Mouse (Mus musculus) lung, embryonic 15.5 days (tissue): ENCODE measurements at regions not wholly inside any gene's neighbourhood (a gene's known extent, or its start where the extent isn't known, plus 50 kb on each side); places are given as distances from the start of the nearest gene placed in this dataset.

Experiments used
- ATAC-seq: fragments of 200-750 bp; cut with Nextera tagmentation; 2 replicates; pipeline ENCODE4 v1.8.0; 2017; ENCODE audit warnings: moderate number of reproducible peaks, borderline replicate concordance; ENCODE audit not compliant: low FRiP score, low TSS enrichment; ENCODE audit errors: extremely low read depth
- H3K27ac ChIP-seq: fragments of 300-500 bp; sonication (generic); 2 replicates; pipeline ENCODE4 v1.5.1; 2015; ENCODE audit warnings: moderate library complexity, mild to moderate bottlenecking, inconsistent platforms
- H3K27me3 ChIP-seq: fragments of 300-500 bp; sonication (generic); 2 replicates; pipeline ENCODE4 v1.6.1; 2015; ENCODE audit warnings: inconsistent platforms
- H3K36me3 ChIP-seq: fragments of 300-500 bp; sonication (generic); 2 replicates; pipeline ENCODE4 v1.6.1; 2015; ENCODE audit warnings: inconsistent platforms
- H3K4me1 ChIP-seq: fragments of 300-500 bp; sonication (generic); 2 replicates; pipeline ENCODE4 v1.6.1; 2015; ENCODE audit warnings: inconsistent platforms
- H3K4me2 ChIP-seq: fragments of 300-500 bp; sonication (generic); 2 replicates; pipeline ENCODE4 v1.6.1; 2015; ENCODE audit warnings: inconsistent platforms, mild to moderate bottlenecking, moderate library complexity
- H3K4me3 ChIP-seq: fragments of 300-500 bp; sonication (generic); 2 replicates; pipeline ENCODE4 v1.5.1; 2015; ENCODE audit warnings: mild to moderate bottlenecking, inconsistent platforms
- H3K9ac ChIP-seq: fragments of 300-500 bp; sonication (generic); 2 replicates; pipeline ENCODE4 v1.6.1; 2015; ENCODE audit warnings: inconsistent platforms
- H3K9me3 ChIP-seq: fragments of 300-500 bp; sonication (generic); 2 replicates; pipeline ENCODE4 v1.6.1; 2016; ENCODE audit warnings: inconsistent platforms
- WGBS: fragments of 180-500 bp; shearing (Covaris S2); methylation state at CpG from one replicate; pipeline ENCODE4 v1.1.7; 2015; 5-methylcytosine and 5-hydroxymethylcytosine counted together

DNA sequence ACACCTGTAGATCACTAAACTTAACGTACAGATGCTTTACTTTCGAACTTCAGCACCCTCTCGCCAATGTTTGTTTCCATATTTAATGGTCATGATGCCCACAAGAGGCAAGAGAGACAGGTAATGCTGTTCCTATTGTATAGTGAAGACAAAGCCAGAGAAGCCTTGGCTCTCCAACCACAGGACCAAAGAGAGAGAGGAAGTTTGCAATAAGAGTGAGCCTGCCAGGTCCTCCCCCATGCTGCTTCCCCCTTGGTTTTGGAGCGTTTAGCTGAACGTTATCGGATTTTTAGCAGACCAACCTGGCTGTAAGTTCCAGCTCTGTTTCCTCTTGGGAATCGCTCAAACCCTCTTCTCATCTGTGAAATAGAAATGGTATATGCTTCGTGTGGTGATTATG is 150.1 kb upstream of the Bmper start:
- no peak for ATAC-seq

DNA sequence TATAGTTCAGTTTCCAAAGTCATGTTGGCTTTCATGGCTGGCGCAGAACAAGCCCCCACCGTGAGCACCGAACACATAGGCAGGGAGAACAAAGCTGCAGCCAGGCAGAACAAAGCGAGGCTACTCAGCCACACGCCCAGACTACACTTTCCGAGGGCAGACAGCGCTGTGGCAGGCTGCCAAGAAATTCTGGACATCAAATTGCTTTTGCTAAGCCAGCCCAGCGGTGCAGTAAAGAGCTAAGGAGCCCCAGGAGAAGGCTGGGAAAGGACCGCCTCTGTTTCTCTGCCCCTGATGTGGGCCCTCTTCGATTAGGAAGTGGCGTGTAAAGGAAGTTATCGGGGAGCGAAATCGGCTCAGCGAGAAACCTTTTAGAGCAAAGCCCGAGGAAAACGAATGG is 139.3 kb upstream of the Bmper start:
- 8% methylated on average over 17 of the region's 17 CpGs for WGBS
- no peaks in the 10 kb centered on the region for H3K27me3 ChIP-seq
- ATAC-seq: peak; percentile 95
- H3K4me3 ChIP-seq: no peak overlapping the region
- H3K36me3 ChIP-seq: no peaks in the 10 kb centered on the region
- peak overlapping the region; percentile 89 for H3K27ac ChIP-seq
- no peaks in the 10 kb centered on the region for H3K9me3 ChIP-seq
- H3K4me2 ChIP-seq: peak overlapping the region; percentile 47
- H3K4me1 ChIP-seq: peaks cover 21% of the 10 kb centered on the region
- no peak overlapping the region for H3K9ac ChIP-seq

More for the DNA sequence above, 150.1 kb upstream of the Bmper start:
- Histone ChIP-seq H3K27ac (no peak overlapping the region), H3K4me1 (0 out of 2 replicates have a peak, but pooled peaks cover 5% of the 10 kb centered on the region), H3K4me3 (no peak overlapping the region), H3K36me3 (no peaks in the 10 kb centered on the region), H3K9ac (no peak overlapping the region), H3K27me3 (no peaks in the 10 kb centered on the region), H3K9me3 (no peaks in the 10 kb centered on the region), H3K4me2 (no peak overlapping the region)
- 72% methylated on average over 8 of the region's 8 CpGs for WGBS

DNA sequence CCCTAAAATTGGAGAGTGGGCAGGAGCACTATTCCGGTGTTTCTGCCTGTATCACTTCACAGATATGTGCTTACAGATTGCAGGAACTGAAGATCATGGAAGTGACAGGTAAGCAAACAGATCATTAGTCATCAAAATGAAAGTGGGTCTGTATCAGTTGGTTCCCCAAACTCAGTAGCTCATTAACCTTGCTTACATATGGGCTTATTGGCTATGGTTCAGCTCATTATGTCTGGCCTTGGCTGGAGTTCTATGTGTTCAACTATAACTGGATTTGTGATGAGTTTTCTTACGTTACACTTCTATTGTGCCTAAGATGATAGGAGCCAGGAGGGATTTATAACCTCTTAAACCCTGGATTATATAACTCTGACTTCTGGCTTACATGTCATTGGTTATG is 133.5 kb upstream of the Bmper start:
- H3K9ac ChIP-seq: no peak overlapping the region
- no peaks in the 10 kb centered on the region for H3K27me3 ChIP-seq
- no peak overlapping the region for H3K4me2 ChIP-seq
- no peaks in the 10 kb centered on the region for H3K9me3 ChIP-seq
- H3K4me3 ChIP-seq: no peak overlapping the region
- no peak overlapping the region for H3K27ac ChIP-seq
- no peaks in the 10 kb centered on the region for H3K36me3 ChIP-seq
- WGBS: 75% methylated on average over 2 of the region's 2 CpGs
- H3K4me1 ChIP-seq: peaks cover 8% of the 10 kb centered on the region
- no peak for ATAC-seq

DNA sequence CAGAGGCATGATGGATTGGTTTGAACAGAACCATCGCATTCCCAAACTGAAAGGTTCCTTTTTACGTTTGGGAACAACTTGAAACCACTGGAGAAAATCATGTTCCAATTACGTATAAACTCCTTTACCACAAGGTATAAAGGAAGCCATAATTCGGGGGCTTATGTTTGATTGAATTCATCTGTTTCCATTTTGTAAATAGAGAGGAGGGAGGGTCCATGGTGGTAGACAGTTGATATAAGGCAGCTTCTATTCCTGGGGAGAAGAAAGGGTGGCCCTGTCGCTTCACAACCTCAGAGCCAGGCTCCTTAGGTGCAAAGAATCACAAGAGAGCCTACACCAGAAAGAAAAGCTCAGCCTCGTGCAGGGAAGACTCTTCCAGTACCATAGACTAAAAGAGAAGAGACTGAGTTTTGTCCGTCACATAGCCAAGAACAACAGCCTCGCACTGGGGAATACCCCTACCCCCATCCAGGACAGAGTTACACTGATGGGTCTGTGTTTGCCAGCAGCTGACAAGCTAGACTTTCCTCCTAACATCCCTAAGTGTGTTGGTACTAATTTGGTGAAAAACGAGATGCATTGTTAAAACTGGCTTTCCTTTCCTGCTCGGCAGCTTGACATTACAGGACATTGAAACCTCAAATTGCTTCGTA is 125.6 kb upstream of the Bmper start:
- Histone ChIP-seq H3K4me1 (no peaks in the 10 kb centered on the region), H3K4me3 (no peak overlapping the region), H3K27ac (no peak overlapping the region), H3K9me3 (no peaks in the 10 kb centered on the region), H3K4me2 (no peak overlapping the region), H3K36me3 (no peaks in the 10 kb centered on the region), H3K27me3 (no peaks in the 10 kb centered on the region), H3K9ac (no peak overlapping the region)
- 54% methylated on average over 11 of the region's 11 CpGs for WGBS
- ATAC-seq: no peak

DNA sequence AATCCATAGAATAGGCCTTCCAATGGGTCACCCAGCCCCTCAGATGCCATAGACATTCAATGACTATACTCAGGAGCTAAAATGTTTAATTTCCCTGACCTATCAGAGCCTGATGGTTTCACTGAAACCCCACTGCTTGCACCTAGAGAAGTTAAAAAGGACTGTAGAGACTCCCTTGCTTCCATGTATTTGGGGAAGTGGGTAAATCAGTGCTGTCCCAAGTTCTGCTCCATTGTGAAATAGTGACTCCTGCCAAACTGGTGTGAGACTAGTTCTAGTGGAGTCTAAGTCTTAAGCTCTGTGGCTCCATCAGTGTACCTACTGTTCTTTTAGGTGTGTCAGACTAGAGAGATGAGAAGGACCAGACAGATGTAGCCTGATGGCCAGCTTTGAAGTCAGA is 121.3 kb upstream of the Bmper start:
- H3K4me1 ChIP-seq: no peaks in the 10 kb centered on the region
- no peaks in the 10 kb centered on the region for H3K36me3 ChIP-seq
- H3K27ac ChIP-seq: no peak overlapping the region
- no peaks in the 10 kb centered on the region for H3K9me3 ChIP-seq
- H3K4me2 ChIP-seq: no peak overlapping the region
- no peaks in the 10 kb centered on the region for H3K27me3 ChIP-seq
- H3K4me3 ChIP-seq: no peak overlapping the region
- no peak overlapping the region for H3K9ac ChIP-seq
- no peak for ATAC-seq

DNA sequence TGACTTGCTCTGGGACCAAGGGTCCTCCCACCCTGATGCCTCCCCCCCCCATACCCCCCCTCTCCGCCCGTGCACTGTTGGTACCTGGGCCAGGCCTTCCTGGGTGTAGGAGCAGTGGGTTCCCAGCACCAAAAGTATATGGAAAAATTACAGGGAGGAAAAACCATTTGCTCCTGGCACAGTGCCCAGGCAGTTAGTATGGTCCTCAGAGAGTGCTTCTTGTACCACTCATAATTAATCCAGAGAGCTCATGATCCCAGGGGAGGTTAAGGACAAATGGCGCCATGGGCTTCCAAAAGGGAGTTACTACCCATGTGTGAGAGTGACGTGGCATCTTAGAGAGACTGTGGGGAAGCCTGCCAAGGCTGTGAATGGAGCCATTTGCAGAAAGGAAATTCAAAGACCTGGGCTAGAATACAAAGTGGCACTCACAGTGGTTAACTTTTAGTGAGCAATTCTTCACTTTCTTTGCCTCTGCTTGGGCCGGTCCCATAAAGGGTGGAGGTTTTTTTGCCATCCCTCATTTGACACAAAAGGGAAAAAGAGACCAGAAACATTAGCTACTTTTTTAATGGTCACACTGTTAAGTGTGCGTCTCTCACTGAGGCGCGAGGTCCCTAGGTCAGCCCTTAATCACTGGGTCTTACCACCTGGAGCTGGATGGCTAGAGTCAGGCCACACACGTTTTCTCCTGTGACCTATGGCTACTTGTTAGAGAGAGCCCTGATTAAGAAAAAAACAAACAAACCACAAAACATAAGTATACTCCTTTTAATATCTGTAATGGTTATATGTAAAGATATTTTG is 120.7 kb upstream of the Bmper start:
- H3K4me3 ChIP-seq: no peak overlapping the region
- no peaks in the 10 kb centered on the region for H3K36me3 ChIP-seq
- H3K27ac ChIP-seq: no peak overlapping the region
- no peak overlapping the region for H3K9ac ChIP-seq
- H3K9me3 ChIP-seq: no peaks in the 10 kb centered on the region
- peak; percentile 27; the same call in 1 of the 2 replicates for ATAC-seq
- H3K4me1 ChIP-seq: no peaks in the 10 kb centered on the region
- H3K4me2 ChIP-seq: no peak overlapping the region
- H3K27me3 ChIP-seq: no peaks in the 10 kb centered on the region
- 69% methylated on average over 9 of the region's 9 CpGs for WGBS

DNA sequence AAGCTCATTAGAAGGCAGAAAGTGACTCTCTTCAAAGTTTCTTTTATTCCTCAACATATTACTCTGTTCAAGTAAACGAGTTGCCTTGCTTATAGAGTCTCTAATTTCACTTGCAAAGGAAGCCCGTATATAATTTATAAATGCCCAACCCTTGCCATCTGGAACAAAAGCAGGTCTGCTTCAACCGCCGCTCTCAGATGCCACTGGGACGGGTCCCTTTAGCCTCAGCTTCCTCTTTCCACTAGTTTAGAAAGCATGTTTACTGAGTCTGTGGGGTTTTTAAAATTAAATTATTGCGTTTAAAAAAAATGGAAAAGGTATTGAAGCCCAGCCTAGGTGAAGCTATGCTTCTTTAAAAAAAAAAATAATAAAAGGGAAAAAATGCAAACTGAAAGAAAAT is 111.4 kb upstream of the Bmper start:
- no peak overlapping the region for H3K27ac ChIP-seq
- ATAC-seq: no peak
- H3K4me1 ChIP-seq: no peaks in the 10 kb centered on the region
- no peak overlapping the region for H3K9ac ChIP-seq
- no peaks in the 10 kb centered on the region for H3K36me3 ChIP-seq
- no peak overlapping the region for H3K4me3 ChIP-seq
- no peaks in the 10 kb centered on the region for H3K9me3 ChIP-seq
- H3K4me2 ChIP-seq: no peak overlapping the region
- 81% methylated on average over 6 of the region's 6 CpGs for WGBS
- no peaks in the 10 kb centered on the region for H3K27me3 ChIP-seq

DNA sequence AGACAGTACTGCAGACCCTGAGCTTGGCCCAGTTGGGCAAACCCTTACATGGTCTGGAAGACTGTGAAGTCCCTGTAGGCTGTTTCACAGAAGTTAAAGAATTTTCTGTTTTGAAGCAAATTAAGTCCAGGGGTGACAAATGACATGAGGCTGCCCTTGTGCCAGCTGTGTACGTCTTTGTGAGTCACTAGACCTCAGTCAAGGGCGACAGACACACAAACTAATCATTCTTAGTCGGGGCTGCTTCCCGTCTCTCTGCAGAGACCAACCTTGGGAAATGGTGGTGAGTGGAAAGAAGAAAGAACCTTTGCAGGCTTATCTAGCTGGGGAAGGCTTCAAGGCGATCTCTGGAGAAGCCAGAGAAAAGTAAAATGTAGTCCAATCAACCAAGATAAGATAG is 107.8 kb upstream of the Bmper start:
- no peaks in the 10 kb centered on the region for H3K9me3 ChIP-seq
- no peak overlapping the region for H3K9ac ChIP-seq
- H3K4me1 ChIP-seq: no peaks in the 10 kb centered on the region
- no peak overlapping the region for H3K4me3 ChIP-seq
- H3K36me3 ChIP-seq: no peaks in the 10 kb centered on the region
- H3K4me2 ChIP-seq: no peak overlapping the region
- no peak overlapping the region for H3K27ac ChIP-seq
- 42% methylated on average over 5 of the region's 5 CpGs for WGBS
- ATAC-seq: no peak
- no peaks in the 10 kb centered on the region for H3K27me3 ChIP-seq

DNA sequence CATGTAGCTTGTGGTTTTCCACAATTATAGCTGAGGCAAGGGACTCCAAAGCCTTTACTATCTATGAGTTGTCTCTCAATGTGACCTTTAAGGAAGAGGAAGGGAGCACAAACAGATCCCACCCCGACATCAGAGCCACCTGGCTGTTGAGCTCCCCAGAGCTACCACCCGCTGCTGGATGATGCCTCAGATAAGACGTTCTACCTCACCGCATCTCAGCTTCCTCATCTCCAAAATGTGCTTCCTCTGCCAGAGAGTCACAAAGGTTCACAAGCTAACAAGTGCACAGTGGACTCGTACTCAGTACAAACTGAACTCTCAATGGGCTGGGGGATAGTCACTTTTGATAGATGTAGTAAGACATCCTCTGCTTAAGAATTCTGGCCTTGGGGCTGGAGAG is 107.3 kb upstream of the Bmper start:
- Histone ChIP-seq H3K27ac (no peak overlapping the region), H3K27me3 (no peaks in the 10 kb centered on the region), H3K4me1 (no peaks in the 10 kb centered on the region), H3K9ac (no peak overlapping the region), H3K9me3 (no peaks in the 10 kb centered on the region), H3K36me3 (no peaks in the 10 kb centered on the region), H3K4me2 (no peak overlapping the region), H3K4me3 (no peak overlapping the region)
- 75% methylated on average over 5 of the region's 5 CpGs for WGBS
- no peak for ATAC-seq

DNA sequence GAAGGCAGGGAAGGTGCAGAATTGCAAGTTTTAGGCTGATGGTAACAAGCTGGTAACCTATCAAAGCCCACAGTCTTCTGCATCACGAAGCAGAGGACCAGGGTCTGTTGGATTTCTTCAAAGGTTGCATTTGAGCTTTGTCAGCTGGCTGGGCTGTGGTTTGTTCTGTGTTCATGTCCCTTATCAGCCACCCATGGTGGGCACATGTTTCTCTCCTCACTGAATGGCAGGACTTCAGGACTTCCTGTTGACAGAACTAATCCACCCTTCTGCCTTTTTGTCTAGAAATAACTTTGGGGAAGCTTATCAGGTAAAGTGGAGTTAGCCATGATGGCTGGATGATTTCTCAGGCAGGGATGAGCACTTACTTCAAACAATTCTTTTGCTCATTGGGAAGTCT is 106.6 kb upstream of the Bmper start:
- Histone ChIP-seq H3K4me2 (no peak overlapping the region), H3K9me3 (no peaks in the 10 kb centered on the region), H3K4me1 (no peaks in the 10 kb centered on the region), H3K27me3 (no peaks in the 10 kb centered on the region), H3K27ac (no peak overlapping the region), H3K4me3 (no peak overlapping the region), H3K9ac (no peak overlapping the region), H3K36me3 (no peaks in the 10 kb centered on the region)
- ATAC-seq: no peak
- WGBS: 38% methylated on average over 1 of the region's 1 CpGs

DNA sequence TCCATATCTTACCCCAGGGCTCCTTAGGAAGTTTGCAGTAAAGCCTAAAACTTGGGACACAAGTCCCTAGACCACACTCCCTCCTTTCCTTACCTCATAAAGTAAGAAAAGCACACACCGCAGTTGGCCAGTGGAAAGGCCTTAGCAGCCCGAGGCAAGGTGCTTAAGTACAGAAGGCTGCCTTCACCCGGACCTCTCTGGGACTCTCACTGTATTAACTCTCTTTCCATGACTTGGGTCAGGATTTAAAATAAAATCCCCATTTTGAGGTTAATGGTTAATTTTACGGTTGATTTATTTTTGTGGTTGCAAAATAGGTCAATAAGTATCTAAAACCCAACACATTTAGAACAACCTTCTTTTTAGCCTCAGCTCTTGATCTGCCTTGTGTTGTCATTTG is 103.1 kb upstream of the Bmper start:
- no peak for ATAC-seq

DNA sequence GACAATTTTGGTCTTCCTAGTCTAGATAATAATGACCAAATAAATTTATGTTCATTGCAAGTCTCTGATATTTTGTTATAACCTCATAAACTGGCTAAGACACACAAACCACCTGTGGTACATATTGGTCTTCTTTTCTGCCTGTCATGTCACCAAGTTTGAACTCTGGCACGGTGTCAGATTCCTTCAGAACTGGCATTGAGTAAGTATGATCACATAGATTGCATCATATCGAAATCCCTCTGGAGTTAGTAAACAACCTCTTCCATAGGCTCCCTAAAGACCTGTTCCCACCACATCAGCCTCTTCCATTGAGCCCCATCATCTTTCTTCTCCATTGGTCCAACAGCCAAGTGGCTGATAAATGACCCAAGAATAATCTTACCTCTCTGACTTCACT is 102.1 kb upstream of the Bmper start:
- Histone ChIP-seq H3K4me1 (no peaks in the 10 kb centered on the region), H3K4me2 (no peak overlapping the region), H3K9ac (no peak overlapping the region), H3K27me3 (no peaks in the 10 kb centered on the region), H3K36me3 (no peaks in the 10 kb centered on the region), H3K9me3 (no peaks in the 10 kb centered on the region), H3K27ac (no peak overlapping the region), H3K4me3 (no peak overlapping the region)
- no peak for ATAC-seq
- WGBS: 82% methylated on average over 2 of the region's 2 CpGs

More for the DNA sequence above, 103.1 kb upstream of the Bmper start:
- Histone ChIP-seq H3K4me3 (no peak overlapping the region), H3K4me1 (no peaks in the 10 kb centered on the region), H3K9me3 (no peaks in the 10 kb centered on the region), H3K9ac (no peak overlapping the region), H3K36me3 (no peaks in the 10 kb centered on the region), H3K27me3 (no peaks in the 10 kb centered on the region), H3K27ac (no peak overlapping the region), H3K4me2 (no peak overlapping the region)
- 79% methylated on average over 4 of the region's 4 CpGs for WGBS
